Mouse (Mus musculus): Measurements from ENCODE around the gene Zkscan8. TPM values are rescaled to one million over a fixed set of nuclear protein-coding genes. Genes with fewer than 3 reads are reported as not detected.
A peak's percentile ranks its signal among the peaks of the same experiment; 100 is the strongest.
"Not testable (repeated sequence)": the region's sequence is repeated elsewhere in the genome, so short reads cannot be mapped to it uniquely, and the experiment has no call there.

The Zkscan8 gene
- total and polyA plus RNA-seq, 2 experiments = 1.7 to 5.3 TPM

DNA sequence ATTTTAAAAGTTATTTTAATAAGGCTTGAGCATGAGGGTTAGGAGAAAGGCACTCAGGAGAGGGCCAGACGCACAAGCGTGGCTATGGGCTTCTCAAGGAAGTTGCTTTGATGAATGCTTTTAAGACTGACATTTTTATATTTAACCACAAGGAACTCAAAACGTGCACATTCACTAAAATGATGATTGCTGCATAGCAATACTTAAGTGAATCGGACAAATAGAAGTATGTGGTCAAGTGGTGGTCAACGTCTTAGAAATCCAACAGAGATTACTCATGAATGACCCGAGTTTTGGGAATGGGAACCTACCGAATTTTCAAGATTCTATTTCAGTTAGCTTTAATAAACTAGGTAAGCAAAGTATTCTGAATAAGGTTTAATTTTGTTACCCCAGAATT is 784 bp downstream of the Zkscan8 start:
- Histone ChIP-seq H3K27me3 (ENCODE audit: control insufficient read depth, insufficient read depth, low read length) (no peaks in the 10 kb centered on the region), H3K4me3 (ENCODE audit: insufficient read depth, low read depth, low read length) (peak overlapping the region; percentile 4; the same call in 1 of the 2 replicates), H3K4me1 (ENCODE audit: control insufficient read depth, insufficient read depth, low read length) (peaks cover 2% of the 10 kb centered on the region; the same call in 1 of the 2 replicates), H3K27ac (replicated peaks; ENCODE audit: insufficient read depth, low read depth, low read length) (no peak overlapping the region), H3K36me3 (ENCODE audit: control insufficient read depth, insufficient read depth, low read length) (peaks cover 12% of the 10 kb centered on the region), H3K9ac (ENCODE audit: low read depth, low read length) (no peak overlapping the region), H3K79me2 (ENCODE audit: control insufficient read depth, insufficient read depth, low read length) (0 out of 2 replicates have a peak, but pooled peaks cover 2% of the 10 kb centered on the region)
- 48% methylated on average over 7 of the region's 7 CpGs for WGBS
- TF ChIP-seq POLR2A (IDR thresholded peaks at IDR 0.05; ENCODE audit: extremely low read depth, insufficient read depth, low read length) = no peak
- TF ChIP-seq CTCF (IDR thresholded peaks at IDR 0.05; ENCODE audit: low read depth, low read length) = no peak
- DNase-seq (ENCODE audit: extremely low read depth, low read depth, low spot score) = peak; percentile 9

DNA sequence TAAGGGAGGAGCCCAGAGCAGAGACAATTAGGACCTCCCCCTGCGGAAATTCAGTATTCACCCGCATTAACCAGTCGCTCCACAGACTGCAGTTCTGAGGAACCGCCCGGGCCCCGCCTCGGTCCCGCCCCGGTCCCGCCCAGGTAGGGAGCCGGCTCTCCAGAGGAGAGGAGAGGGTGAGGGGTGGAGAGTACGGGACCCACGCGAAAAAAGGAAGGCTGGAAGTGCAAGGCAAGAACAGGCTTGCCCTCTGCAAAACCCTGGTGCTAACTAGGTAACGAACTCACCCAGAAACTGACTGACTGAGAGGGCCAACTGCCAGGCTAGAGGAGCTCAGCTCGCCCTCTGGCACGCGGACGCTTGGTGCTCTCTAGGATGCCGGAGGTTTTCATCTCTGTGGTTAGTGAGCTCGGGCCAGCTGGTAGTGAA is 24.7 kb downstream of the Zkscan8 start:
- TF ChIP-seq CTCF (IDR thresholded peaks at IDR 0.05; ENCODE audit: low read depth, low read length) (no peak), POLR2A (IDR thresholded peaks at IDR 0.05; ENCODE audit: extremely low read depth, insufficient read depth, low read length) (0 out of 2 replicates have a peak, but pooled peaks have one; percentile 42)
- under 1% methylated on average over 21 of the region's 21 CpGs for WGBS
- Histone ChIP-seq H3K4me1 (ENCODE audit: control insufficient read depth, insufficient read depth, low read length) (peaks cover 1% of the 10 kb centered on the region; the same call in 1 of the 2 replicates), H3K36me3 (ENCODE audit: control insufficient read depth, insufficient read depth, low read length) (no peaks in the 10 kb centered on the region), H3K27me3 (ENCODE audit: control insufficient read depth, insufficient read depth, low read length) (no peaks in the 10 kb centered on the region), H3K4me3 (ENCODE audit: insufficient read depth, low read depth, low read length) (peak overlapping the region; percentile 90), H3K79me2 (ENCODE audit: control insufficient read depth, insufficient read depth, low read length) (no peaks in the 10 kb centered on the region), H3K9ac (ENCODE audit: low read depth, low read length) (peak overlapping the region; percentile 76), H3K27ac (replicated peaks; ENCODE audit: insufficient read depth, low read depth, low read length) (peak overlapping the region; percentile 86)
- DNase-seq (ENCODE audit: extremely low read depth, low read depth, low spot score) = peak; percentile 82

DNA sequence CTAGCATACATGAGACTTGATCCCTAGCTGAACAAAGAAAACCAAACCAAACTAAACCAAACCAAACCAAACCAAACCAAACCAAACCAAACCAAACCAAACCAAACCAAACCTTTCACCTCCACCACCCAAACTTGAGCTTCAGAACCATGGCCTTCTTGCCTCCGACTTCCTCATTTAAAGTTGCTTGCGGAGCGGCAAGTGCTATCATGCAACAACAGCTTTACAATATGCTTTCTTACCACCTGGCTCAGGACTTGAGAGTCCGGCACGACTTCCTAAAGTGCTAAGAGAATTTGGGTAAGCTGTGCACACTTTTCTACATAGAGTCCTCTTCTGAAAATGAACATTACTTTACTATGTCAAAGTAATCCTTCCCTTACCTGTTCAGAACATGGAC is 28.6 kb downstream of the Zkscan8 start:
- Histone ChIP-seq H3K27ac (replicated peaks; ENCODE audit: insufficient read depth, low read depth, low read length) (no peak overlapping the region), H3K27me3 (ENCODE audit: control insufficient read depth, insufficient read depth, low read length) (no peaks in the 10 kb centered on the region), H3K79me2 (ENCODE audit: control insufficient read depth, insufficient read depth, low read length) (no peaks in the 10 kb centered on the region), H3K4me1 (ENCODE audit: control insufficient read depth, insufficient read depth, low read length) (peaks cover 1% of the 10 kb centered on the region; the same call in 1 of the 2 replicates), H3K4me3 (ENCODE audit: insufficient read depth, low read depth, low read length) (no peak overlapping the region), H3K9ac (ENCODE audit: low read depth, low read length) (no peak overlapping the region), H3K36me3 (ENCODE audit: control insufficient read depth, insufficient read depth, low read length) (no peaks in the 10 kb centered on the region)
- no peak for DNase-seq (ENCODE audit: extremely low read depth, low read depth, low spot score)
- no peak for TF ChIP-seq CTCF (IDR thresholded peaks at IDR 0.05; ENCODE audit: low read depth, low read length)
- no peak for TF ChIP-seq POLR2A (IDR thresholded peaks at IDR 0.05; ENCODE audit: extremely low read depth, insufficient read depth, low read length)
- WGBS = 93% methylated on average over 5 of the region's 5 CpGs

DNA sequence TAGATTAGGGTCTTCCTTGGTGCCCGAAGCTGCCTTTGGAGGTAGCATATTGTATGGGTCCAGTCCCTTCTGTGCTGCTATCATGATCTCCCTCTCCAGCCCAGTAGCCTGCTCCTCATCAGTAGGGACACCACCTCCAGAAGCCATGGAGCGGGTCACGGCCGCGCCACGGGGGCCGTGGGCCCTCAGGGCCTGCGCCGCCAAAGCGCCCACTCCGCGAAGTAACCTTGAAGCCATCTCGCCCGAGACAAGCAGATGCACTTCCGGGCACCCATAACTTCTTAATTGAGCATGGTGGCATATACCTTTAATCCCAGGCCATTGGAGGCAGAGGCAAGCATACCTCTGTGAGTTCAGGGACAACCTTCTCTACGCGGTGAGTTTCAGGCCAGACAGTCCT is 29.7 kb downstream of the Zkscan8 start, which contains the start of gene Gm11273:
TSS of gene Gm11273 (minus strand) at position 237 of the 400 bp plus-strand sequence.
- H3K79me2 ChIP-seq (ENCODE audit: control insufficient read depth, insufficient read depth, low read length); H3K4me1 ChIP-seq (ENCODE audit: control insufficient read depth, insufficient read depth, low read length); H3K27me3 ChIP-seq (ENCODE audit: control insufficient read depth, insufficient read depth, low read length); H3K9ac ChIP-seq (ENCODE audit: low read depth, low read length); DNase-seq (ENCODE audit: extremely low read depth, low read depth, low spot score); H3K27ac ChIP-seq (replicated peaks; ENCODE audit: insufficient read depth, low read depth, low read length); H3K4me3 ChIP-seq (ENCODE audit: insufficient read depth, low read depth, low read length); H3K36me3 ChIP-seq (ENCODE audit: control insufficient read depth, insufficient read depth, low read length): not testable (repeated sequence)
- 95% methylated on average over 17 of the region's 17 CpGs for WGBS

DNA sequence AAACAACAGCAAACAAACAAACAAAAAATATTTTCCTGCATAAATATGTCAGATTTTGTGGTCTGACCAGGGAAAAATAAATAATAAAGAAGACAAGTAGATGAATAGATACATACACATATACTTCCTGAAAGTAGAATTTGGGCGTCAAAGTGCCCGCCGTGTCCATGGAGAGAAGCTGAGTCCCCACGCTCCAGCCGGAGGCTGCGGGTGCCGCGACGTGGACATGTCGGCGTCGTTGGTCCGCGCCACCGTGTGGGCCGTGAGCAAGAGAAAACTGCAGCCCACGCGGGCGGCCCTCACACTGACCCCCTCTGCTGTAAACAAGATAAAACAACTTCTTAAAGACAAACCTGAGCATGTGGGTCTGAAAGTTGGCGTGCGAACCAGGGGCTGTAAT is 35.8 kb downstream of the Zkscan8 start, which contains the start of gene AK157302:
TSS of gene AK157302 (plus strand) at position 144 of the 400 bp plus-strand sequence.
- Histone ChIP-seq H3K27me3 (ENCODE audit: control insufficient read depth, insufficient read depth, low read length) (no peaks in the 10 kb centered on the region), H3K9ac (ENCODE audit: low read depth, low read length) (no peak within 1 kb of the TSS), H3K4me1 (ENCODE audit: control insufficient read depth, insufficient read depth, low read length) (no peaks in the 10 kb centered on the region), H3K4me3 (ENCODE audit: insufficient read depth, low read depth, low read length) (no peak within 1 kb of the TSS), H3K27ac (replicated peaks; ENCODE audit: insufficient read depth, low read depth, low read length) (no peak within 1 kb of the TSS), H3K36me3 (ENCODE audit: control insufficient read depth, insufficient read depth, low read length) (no peaks in the 10 kb centered on the region), H3K79me2 (ENCODE audit: control insufficient read depth, insufficient read depth, low read length) (no peaks in the 10 kb centered on the region)
- 93% methylated on average over 21 of the region's 21 CpGs for WGBS
- DNase-seq (ENCODE audit: extremely low read depth, low read depth, low spot score) = no peak
- TF ChIP-seq POLR2A (IDR thresholded peaks at IDR 0.05; ENCODE audit: extremely low read depth, insufficient read depth, low read length) = no peak
- no peak for TF ChIP-seq CTCF (IDR thresholded peaks at IDR 0.05; ENCODE audit: low read depth, low read length)

DNA sequence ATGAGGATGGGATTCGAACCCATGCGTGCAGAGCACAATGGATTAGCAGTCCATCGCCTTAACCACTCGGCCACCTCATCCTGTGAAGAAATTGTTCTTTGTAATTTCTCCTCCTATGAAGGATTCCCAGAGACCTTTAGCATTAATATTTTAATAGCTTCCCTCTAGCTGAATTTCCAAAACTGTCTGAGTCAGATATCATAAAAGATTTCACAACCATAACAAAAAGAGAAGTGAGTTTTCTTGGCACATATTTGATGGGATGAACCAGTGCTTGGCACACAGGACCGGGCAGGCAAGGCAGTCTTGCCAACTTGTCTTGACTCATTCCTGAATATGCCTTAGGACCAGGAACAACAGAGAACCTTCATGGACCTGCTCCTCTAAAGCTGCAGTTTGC is 38.1 kb downstream of the Zkscan8 start:
- DNase-seq (ENCODE audit: extremely low read depth, low read depth, low spot score) = no peak

More for the DNA sequence above, 38.1 kb downstream of the Zkscan8 start:
- H3K9ac ChIP-seq (ENCODE audit: low read depth, low read length) = no peak overlapping the region
- H3K4me3 ChIP-seq (ENCODE audit: insufficient read depth, low read depth, low read length) = no peak overlapping the region
- H3K36me3 ChIP-seq (ENCODE audit: control insufficient read depth, insufficient read depth, low read length) = no peaks in the 10 kb centered on the region
- no peak overlapping the region for H3K27ac ChIP-seq (replicated peaks; ENCODE audit: insufficient read depth, low read depth, low read length)
- TF ChIP-seq CTCF (IDR thresholded peaks at IDR 0.05; ENCODE audit: low read depth, low read length) (no peak), POLR2A (IDR thresholded peaks at IDR 0.05; ENCODE audit: extremely low read depth, insufficient read depth, low read length) (no peak)
- no peaks in the 10 kb centered on the region for H3K4me1 ChIP-seq (ENCODE audit: control insufficient read depth, insufficient read depth, low read length)
- H3K27me3 ChIP-seq (ENCODE audit: control insufficient read depth, insufficient read depth, low read length) = no peaks in the 10 kb centered on the region
- H3K79me2 ChIP-seq (ENCODE audit: control insufficient read depth, insufficient read depth, low read length) = no peaks in the 10 kb centered on the region
- 91% methylated on average over 5 of the region's 5 CpGs for WGBS
